Mouse (Mus musculus): ENCODE measurements around the gene Tead4. TPM values are rescaled to one million over a fixed set of nuclear protein-coding genes. Genes with fewer than 3 reads are reported as not detected.

The Tead4 gene
- polyA plus RNA-seq, 1 experiment from 2014 or later = 0.28 TPM

GRCm38 (mm10) chr6:128337467-128337866 is 36.8 kb upstream of the Tead4 start:
- DNase-seq = no peak
- H3K9me3 ChIP-seq (ENCODE audit: low read length) = no peaks in the 10 kb centered on the region

GRCm38 (mm10) chr6:128334397-128335124 is 33.9 kb upstream of the Tead4 start:
- H3K27me3 ChIP-seq (ENCODE audit: insufficient read depth, low read length) = no peaks in the 10 kb centered on the region
- 20% methylated on average over 12 of the region's 12 CpGs for WGBS (ENCODE audit: insufficient replicate concordance)
- DNase-seq = peak; percentile 68
- H3K36me3 ChIP-seq (replicated peaks; ENCODE audit: insufficient read depth, low read length) = no peaks in the 10 kb centered on the region
- no peak overlapping the region for H3K27ac ChIP-seq (ENCODE audit: low read depth)
- no peak overlapping the region for H3K4me2 ChIP-seq (ENCODE audit: low read depth, low read length)
- no peak overlapping the region for H3K4me3 ChIP-seq (ENCODE audit: low read depth, low read length)
- H3K9ac ChIP-seq (replicated peaks) = no peak overlapping the region
- 0 out of 2 replicates have a peak, but pooled peaks cover 3% of the 10 kb centered on the region for H3K4me1 ChIP-seq (ENCODE audit: insufficient read depth)
- ATAC-seq = peak; percentile 49; the same call in 1 of the 2 replicates
- H3K9me3 ChIP-seq (ENCODE audit: low read length) = no peaks in the 10 kb centered on the region
- TF ChIP-seq EP300 (IDR thresholded peaks at IDR 0.05; ENCODE audit: low read depth) (no peak), CTCF (IDR thresholded peaks at IDR 0.05; ENCODE audit: low read depth) (peak; percentile 77)

More at GRCm38 (mm10) chr6:128337467-128337866, 36.8 kb upstream of the Tead4 start:
- no peak for ATAC-seq
- H3K36me3 ChIP-seq (replicated peaks; ENCODE audit: insufficient read depth, low read length) = no peaks in the 10 kb centered on the region
- H3K9ac ChIP-seq (replicated peaks) = no peak overlapping the region
- no peaks in the 10 kb centered on the region for H3K27me3 ChIP-seq (ENCODE audit: insufficient read depth, low read length)
- no peak for TF ChIP-seq CTCF (IDR thresholded peaks at IDR 0.05; ENCODE audit: low read depth)
- TF ChIP-seq EP300 (IDR thresholded peaks at IDR 0.05; ENCODE audit: low read depth) = no peak
- H3K27ac ChIP-seq (ENCODE audit: low read depth) = no peak overlapping the region
- 0 out of 2 replicates have a peak, but pooled peaks cover 3% of the 10 kb centered on the region for H3K4me1 ChIP-seq (ENCODE audit: insufficient read depth)
- H3K4me3 ChIP-seq (ENCODE audit: low read depth, low read length) = no peak overlapping the region
- 65% methylated on average over 7 of the region's 7 CpGs for WGBS (ENCODE audit: insufficient replicate concordance)
- no peak overlapping the region for H3K4me2 ChIP-seq (ENCODE audit: low read depth, low read length)

GRCm38 (mm10) chr6:128318317-128318716 is 17.7 kb upstream of the Tead4 start:
- WGBS (ENCODE audit: insufficient replicate concordance) = 5% methylated on average over 4 of the region's 4 CpGs
- Histone ChIP-seq H3K27ac (ENCODE audit: low read depth) (no peak overlapping the region), H3K4me3 (ENCODE audit: low read depth, low read length) (no peak overlapping the region), H3K9ac (replicated peaks) (no peak overlapping the region), H3K9me3 (ENCODE audit: low read length) (no peaks in the 10 kb centered on the region), H3K4me2 (ENCODE audit: low read depth, low read length) (no peak overlapping the region), H3K36me3 (replicated peaks; ENCODE audit: insufficient read depth, low read length) (no peaks in the 10 kb centered on the region; the same call in 1 of the 2 replicates), H3K27me3 (ENCODE audit: insufficient read depth, low read length) (no peaks in the 10 kb centered on the region), H3K4me1 (ENCODE audit: insufficient read depth) (no peaks in the 10 kb centered on the region)
- TF ChIP-seq EP300 (IDR thresholded peaks at IDR 0.05; ENCODE audit: low read depth) = no peak
- TF ChIP-seq CTCF (IDR thresholded peaks at IDR 0.05; ENCODE audit: low read depth) = peak; percentile 80
- ATAC-seq (0 out of 2 replicates have a peak, but pooled peaks have one; percentile 23), DNase-seq (peak; percentile 58)

- H3K9ac ChIP-seq (replicated peaks) = no peak overlapping the region
- H3K4me3 ChIP-seq (ENCODE audit: low read depth, low read length) = no peak overlapping the region
- DNase-seq = no peak
- TF ChIP-seq CTCF (IDR thresholded peaks at IDR 0.05; ENCODE audit: low read depth) (no peak), EP300 (IDR thresholded peaks at IDR 0.05; ENCODE audit: low read depth) (no peak)
- H3K27ac ChIP-seq (ENCODE audit: low read depth) = no peak overlapping the region
- no peaks in the 10 kb centered on the region for H3K4me1 ChIP-seq (ENCODE audit: insufficient read depth)
- H3K36me3 ChIP-seq (replicated peaks; ENCODE audit: insufficient read depth, low read length) = no peaks in the 10 kb centered on the region
- H3K9me3 ChIP-seq (ENCODE audit: low read length) = no peaks in the 10 kb centered on the region
- no peak overlapping the region for H3K4me2 ChIP-seq (ENCODE audit: low read depth, low read length)
- no peaks in the 10 kb centered on the region for H3K27me3 ChIP-seq (ENCODE audit: insufficient read depth, low read length)
- 77% methylated on average over 8 of the region's 8 CpGs for WGBS (ENCODE audit: insufficient replicate concordance)
- ATAC-seq = no peak
These were observed 15.0 kb upstream of the Tead4 start for GRCm38 (mm10) chr6:128315597-128315996.

GRCm38 (mm10) chr6:128314796-128315195 is 14.2 kb upstream of the Tead4 start:
- H3K4me1 ChIP-seq (ENCODE audit: insufficient read depth) = no peaks in the 10 kb centered on the region
- H3K4me2 ChIP-seq (ENCODE audit: low read depth, low read length) = no peak overlapping the region
- DNase-seq (no peak), ATAC-seq (no peak)
- H3K27ac ChIP-seq (ENCODE audit: low read depth) = no peak overlapping the region
- no peaks in the 10 kb centered on the region for H3K9me3 ChIP-seq (ENCODE audit: low read length)
- H3K36me3 ChIP-seq (replicated peaks; ENCODE audit: insufficient read depth, low read length) = no peaks in the 10 kb centered on the region
- no peak overlapping the region for H3K4me3 ChIP-seq (ENCODE audit: low read depth, low read length)
- WGBS (ENCODE audit: insufficient replicate concordance) = 81% methylated on average over 6 of the region's 6 CpGs
- H3K27me3 ChIP-seq (ENCODE audit: insufficient read depth, low read length) = no peaks in the 10 kb centered on the region
- no peak for TF ChIP-seq EP300 (IDR thresholded peaks at IDR 0.05; ENCODE audit: low read depth)
- TF ChIP-seq CTCF (IDR thresholded peaks at IDR 0.05; ENCODE audit: low read depth) = no peak
- no peak overlapping the region for H3K9ac ChIP-seq (replicated peaks)

- Histone ChIP-seq H3K27me3 (ENCODE audit: insufficient read depth, low read length) (no peaks in the 10 kb centered on the region), H3K9ac (replicated peaks) (no peak overlapping the region), H3K4me3 (ENCODE audit: low read depth, low read length) (no peak overlapping the region), H3K27ac (ENCODE audit: low read depth) (no peak overlapping the region), H3K9me3 (ENCODE audit: low read length) (no peaks in the 10 kb centered on the region), H3K36me3 (replicated peaks; ENCODE audit: insufficient read depth, low read length) (no peaks in the 10 kb centered on the region), H3K4me2 (ENCODE audit: low read depth, low read length) (no peak overlapping the region), H3K4me1 (ENCODE audit: insufficient read depth) (no peaks in the 10 kb centered on the region)
- 31% methylated on average over 4 of the region's 4 CpGs for WGBS (ENCODE audit: insufficient replicate concordance)
- TF ChIP-seq CTCF (IDR thresholded peaks at IDR 0.05; ENCODE audit: low read depth) (peak; percentile 85), EP300 (IDR thresholded peaks at IDR 0.05; ENCODE audit: low read depth) (no peak)
- DNase-seq (peak; percentile 79), ATAC-seq (no peak)
These were observed 7.7 kb upstream of the Tead4 start for GRCm38 (mm10) chr6:128308311-128308710.

All from liver, postnatal 0 days (tissue).